Mouse (Mus musculus) hindbrain, embryonic 13.5 days (tissue): ENCODE results near the gene Nabp2. TPM values are rescaled to one million over a fixed set of nuclear protein-coding genes. Genes with fewer than 3 reads are reported as not detected.

ENCODE experiments used
- ATAC-seq: fragments of 200-750 bp; cut with Nextera tagmentation; 2 replicates; pipeline ENCODE4 v1.8.0; 2017; ENCODE audit warnings: moderate TSS enrichment; ENCODE audit not compliant: low FRiP score
- H3K27ac ChIP-seq: fragments of 300-500 bp; sonication (generic); 2 replicates; pipeline ENCODE4 v1.5.1; 2015; ENCODE audit warnings: inconsistent platforms, mild to moderate bottlenecking, moderate library complexity
- H3K27me3 ChIP-seq: fragments of 300-500 bp; sonication (generic); 2 replicates; pipeline ENCODE4 v1.6.1; 2015; ENCODE audit warnings: mild to moderate bottlenecking, inconsistent platforms
- H3K36me3 ChIP-seq: fragments of 300-500 bp; sonication (generic); 2 replicates; pipeline ENCODE4 v1.6.1; 2015; ENCODE audit warnings: mild to moderate bottlenecking, inconsistent platforms
- H3K4me1 ChIP-seq: fragments of 300-500 bp; sonication (generic); replicated peaks from 2 replicates; pipeline ENCODE4 v1.6.1; 2015; ENCODE audit warnings: inconsistent platforms
- H3K4me2 ChIP-seq: fragments of 300-500 bp; sonication (generic); 2 replicates; pipeline ENCODE4 v1.6.1; 2015; ENCODE audit warnings: inconsistent platforms, mild to moderate bottlenecking, moderate library complexity
- H3K4me3 ChIP-seq: fragments of 300-500 bp; sonication (generic); 2 replicates; pipeline ENCODE4 v1.5.1; 2015; ENCODE audit warnings: mild to moderate bottlenecking, inconsistent platforms
- H3K9ac ChIP-seq: fragments of 300-500 bp; sonication (generic); 2 replicates; pipeline ENCODE4 v1.6.1; 2015; ENCODE audit warnings: mild to moderate bottlenecking, inconsistent platforms
- H3K9me3 ChIP-seq: fragments of 300-500 bp; sonication (generic); 2 replicates; pipeline ENCODE4 v1.6.1; 2016; ENCODE audit warnings: inconsistent platforms
- WGBS: fragments of 180-500 bp; shearing (Covaris S2); methylation state at CpG from one replicate; pipeline ENCODE4 v1.1.7; 2015; 5-methylcytosine and 5-hydroxymethylcytosine counted together
- polyA plus RNA-seq: library from polyadenylated mRNA; unstranded; fragments of >200 nt; fragmentation: Nextera tagmentation; extraction: Ambion mirVana; gene quantifications from 2 replicates; pipeline ENCODE4 v1.2.1, GENCODE M21; 2015

The Nabp2 gene
- polyA plus RNA-seq, 1 experiment from 2014 or later, result 126 TPM

GRCm38 (mm10) chr10:128400338-128400737 lies 11.0 kb downstream of the Nabp2 start:
- H3K4me2 ChIP-seq, result no peak overlapping the region
- ATAC-seq, result no peak
- no peaks in the 10 kb centered on the region for H3K9me3 ChIP-seq
- no peaks in the 10 kb centered on the region for H3K27me3 ChIP-seq
- no peak overlapping the region for H3K27ac ChIP-seq
- H3K9ac ChIP-seq, result no peak overlapping the region
- peaks cover 23% of the 10 kb centered on the region for H3K36me3 ChIP-seq
- peaks cover 22% of the 10 kb centered on the region for H3K4me1 ChIP-seq
- WGBS, result 39% methylated on average over 5 of the region's 5 CpGs
- H3K4me3 ChIP-seq, result no peak overlapping the region

- Histone ChIP-seq H3K4me1 (peaks cover 22% of the 10 kb centered on the region), H3K9me3 (no peaks in the 10 kb centered on the region), H3K4me3 (no peak overlapping the region), H3K9ac (0 out of 2 replicates have a peak overlapping the region, but pooled peaks have one; percentile 3), H3K36me3 (peaks cover 42% of the 10 kb centered on the region), H3K4me2 (no peak overlapping the region), H3K27ac (no peak overlapping the region), H3K27me3 (no peaks in the 10 kb centered on the region)
- no peak for ATAC-seq
- WGBS, result 61% methylated on average over 7 of the region's 7 CpGs
These were observed 13.8 kb downstream of the Nabp2 start for GRCm38 (mm10) chr10:128397466-128397865.

GRCm38 (mm10) chr10:128396716-128397264 lies 14.5 kb downstream of the Nabp2 start:
- 75% methylated on average over 10 of the region's 10 CpGs for WGBS
- Histone ChIP-seq H3K4me1 (peaks cover 22% of the 10 kb centered on the region), H3K4me3 (no peak overlapping the region), H3K9ac (no peak overlapping the region), H3K9me3 (no peaks in the 10 kb centered on the region), H3K36me3 (peaks cover 49% of the 10 kb centered on the region), H3K4me2 (no peak overlapping the region), H3K27ac (no peak overlapping the region), H3K27me3 (no peaks in the 10 kb centered on the region)
- no peak for ATAC-seq

- H3K4me3 ChIP-seq, result no peak overlapping the region
- peaks cover 50% of the 10 kb centered on the region for H3K36me3 ChIP-seq
- 73% methylated on average over 11 of the region's 11 CpGs for WGBS
These were observed 15.1 kb downstream of the Nabp2 start for GRCm38 (mm10) chr10:128396017-128396673.

GRCm38 (mm10) chr10:128391850-128392249 lies 19.4 kb downstream of the Nabp2 start:
- no peak overlapping the region for H3K4me2 ChIP-seq
- H3K4me1 ChIP-seq, result peaks cover 7% of the 10 kb centered on the region; the same call in 1 of the 2 replicates
- H3K36me3 ChIP-seq, result peaks cover 90% of the 10 kb centered on the region
- 82% methylated on average over 6 of the region's 6 CpGs for WGBS
- H3K27me3 ChIP-seq, result no peaks in the 10 kb centered on the region
- no peak overlapping the region for H3K4me3 ChIP-seq
- H3K9me3 ChIP-seq, result no peaks in the 10 kb centered on the region
- H3K9ac ChIP-seq, result no peak overlapping the region
- H3K27ac ChIP-seq, result no peak overlapping the region
- no peak for ATAC-seq

More at GRCm38 (mm10) chr10:128396017-128396673, 15.1 kb downstream of the Nabp2 start:
- no peak for ATAC-seq
- H3K9ac ChIP-seq, result no peak overlapping the region
- peaks cover 22% of the 10 kb centered on the region for H3K4me1 ChIP-seq
- no peak overlapping the region for H3K4me2 ChIP-seq
- H3K27ac ChIP-seq, result peak overlapping the region; percentile 1; the same call in 1 of the 2 replicates
- H3K27me3 ChIP-seq, result no peaks in the 10 kb centered on the region
- H3K9me3 ChIP-seq, result no peaks in the 10 kb centered on the region

GRCm38 (mm10) chr10:128390366-128390765 lies 20.9 kb downstream of the Nabp2 start:
- H3K4me1 ChIP-seq, result no peaks in the 10 kb centered on the region
- no peak overlapping the region for H3K4me3 ChIP-seq
- ATAC-seq, result no peak
- H3K9me3 ChIP-seq, result no peaks in the 10 kb centered on the region
- 96% methylated on average over 12 of the region's 12 CpGs for WGBS
- H3K4me2 ChIP-seq, result no peak overlapping the region
- H3K9ac ChIP-seq, result no peak overlapping the region
- peaks cover 94% of the 10 kb centered on the region for H3K36me3 ChIP-seq
- no peaks in the 10 kb centered on the region for H3K27me3 ChIP-seq
- no peak overlapping the region for H3K27ac ChIP-seq

- WGBS, result 96% methylated on average over 6 of the region's 6 CpGs
- peaks cover 100% of the 10 kb centered on the region for H3K36me3 ChIP-seq
These were observed 21.7 kb downstream of the Nabp2 start for GRCm38 (mm10) chr10:128389570-128389969.

GRCm38 (mm10) chr10:128388941-128389340 lies 22.4 kb downstream of the Nabp2 start:
- no peak for ATAC-seq
- no peak overlapping the region for H3K27ac ChIP-seq
- no peaks in the 10 kb centered on the region for H3K27me3 ChIP-seq
- WGBS, result 89% methylated on average over 14 of the region's 14 CpGs
- H3K36me3 ChIP-seq, result peaks cover 100% of the 10 kb centered on the region
- H3K4me1 ChIP-seq, result no peaks in the 10 kb centered on the region
- no peak overlapping the region for H3K4me2 ChIP-seq
- no peak overlapping the region for H3K9ac ChIP-seq
- no peak overlapping the region for H3K4me3 ChIP-seq
- no peaks in the 10 kb centered on the region for H3K9me3 ChIP-seq

More at GRCm38 (mm10) chr10:128389570-128389969, 21.7 kb downstream of the Nabp2 start:
- no peaks in the 10 kb centered on the region for H3K9me3 ChIP-seq
- H3K4me1 ChIP-seq, result no peaks in the 10 kb centered on the region
- no peak for ATAC-seq
- no peak overlapping the region for H3K4me3 ChIP-seq
- no peaks in the 10 kb centered on the region for H3K27me3 ChIP-seq
- no peak overlapping the region for H3K9ac ChIP-seq
- no peak overlapping the region for H3K27ac ChIP-seq
- no peak overlapping the region for H3K4me2 ChIP-seq

GRCm38 (mm10) chr10:128385902-128386301 lies 25.4 kb downstream of the Nabp2 start:
- Histone ChIP-seq H3K27ac (0 out of 2 replicates have a peak overlapping the region, but pooled peaks have one; percentile 2), H3K9me3 (no peaks in the 10 kb centered on the region), H3K4me3 (no peak overlapping the region), H3K9ac (no peak overlapping the region), H3K4me2 (no peak overlapping the region), H3K36me3 (peaks cover 100% of the 10 kb centered on the region), H3K27me3 (no peaks in the 10 kb centered on the region), H3K4me1 (no peaks in the 10 kb centered on the region)
- no peak; the same call in 1 of the 2 replicates for ATAC-seq
- 93% methylated on average over 7 of the region's 7 CpGs for WGBS

GRCm38 (mm10) chr10:128382482-128382881 lies 28.8 kb downstream of the Nabp2 start:
- Histone ChIP-seq H3K36me3 (peaks cover 92% of the 10 kb centered on the region), H3K4me3 (no peak overlapping the region), H3K27ac (no peak overlapping the region), H3K4me1 (peaks cover 18% of the 10 kb centered on the region), H3K9me3 (no peaks in the 10 kb centered on the region), H3K4me2 (no peak overlapping the region), H3K27me3 (no peaks in the 10 kb centered on the region), H3K9ac (no peak overlapping the region)
- 81% methylated on average over 8 of the region's 8 CpGs for WGBS
- no peak for ATAC-seq

- H3K27ac ChIP-seq, result no peak overlapping the region
- H3K4me1 ChIP-seq, result peaks cover 29% of the 10 kb centered on the region
- peaks cover 73% of the 10 kb centered on the region for H3K36me3 ChIP-seq
- no peak overlapping the region for H3K4me3 ChIP-seq
- no peak for ATAC-seq
- 93% methylated on average over 5 of the region's 5 CpGs for WGBS
- no peak overlapping the region for H3K9ac ChIP-seq
- H3K27me3 ChIP-seq, result no peaks in the 10 kb centered on the region
- no peak overlapping the region for H3K4me2 ChIP-seq
- no peaks in the 10 kb centered on the region for H3K9me3 ChIP-seq
These were observed 30.7 kb downstream of the Nabp2 start for GRCm38 (mm10) chr10:128380565-128380964.

GRCm38 (mm10) chr10:128379260-128379659 lies 32.0 kb downstream of the Nabp2 start:
- ATAC-seq, result no peak
- Histone ChIP-seq H3K27me3 (no peaks in the 10 kb centered on the region), H3K4me3 (no peak overlapping the region), H3K9ac (peak overlapping the region; percentile 100; the same call in 1 of the 2 replicates), H3K9me3 (no peaks in the 10 kb centered on the region), H3K4me2 (no peak overlapping the region), H3K4me1 (peaks cover 29% of the 10 kb centered on the region), H3K36me3 (peaks cover 60% of the 10 kb centered on the region), H3K27ac (no peak overlapping the region)
- 92% methylated on average over 7 of the region's 7 CpGs for WGBS

- H3K4me2 ChIP-seq, result peak overlapping the region; percentile 63
- no peaks in the 10 kb centered on the region for H3K9me3 ChIP-seq
- peaks cover 29% of the 10 kb centered on the region for H3K4me1 ChIP-seq
- ATAC-seq, result no peak
- peaks cover 52% of the 10 kb centered on the region for H3K36me3 ChIP-seq
- peak overlapping the region; percentile 100 for H3K9ac ChIP-seq
- peak overlapping the region; percentile 97; the same call in 1 of the 2 replicates for H3K27ac ChIP-seq
- no peaks in the 10 kb centered on the region for H3K27me3 ChIP-seq
- H3K4me3 ChIP-seq, result peak overlapping the region; percentile 96
- 58% methylated on average over 3 of the region's 3 CpGs for WGBS
These were observed 32.8 kb downstream of the Nabp2 start for GRCm38 (mm10) chr10:128378462-128378861.
